Mouse (Mus musculus) urinary bladder, postnatal 10 days (tissue): Measurements from ENCODE around the gene Cpm.
"Not testable (repeated sequence)": the region's sequence is repeated elsewhere in the genome, so short reads cannot be mapped to it uniquely, and the experiment has no call there.

Experiments
- DNase-seq: peaks from one replicate; pipeline ENCODE4 v3.0.0; 2022; ENCODE audit warnings: low spot score

Gene Cpm

DNA sequence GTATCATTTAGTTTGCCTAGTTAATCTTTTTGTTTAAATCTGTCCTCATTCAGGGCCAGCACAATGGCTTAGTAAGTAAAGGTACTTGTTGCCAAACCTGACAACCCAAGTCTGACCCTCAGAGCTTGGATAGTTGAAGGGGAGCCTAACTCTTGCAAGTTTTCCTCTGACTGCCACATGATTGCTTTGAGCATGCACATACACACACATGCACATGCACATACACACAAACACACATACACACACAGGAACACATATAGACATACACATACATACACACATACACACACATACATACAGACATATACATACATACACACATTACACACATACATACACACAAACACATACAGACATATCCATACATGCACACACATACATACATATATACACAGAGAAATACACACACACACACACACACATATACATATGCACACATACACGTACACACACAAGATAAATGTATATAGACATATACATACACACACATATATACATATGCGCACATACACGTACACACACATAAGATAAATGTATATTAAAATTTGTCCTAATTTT, 95.6 kb downstream of the Cpm start:
- DNase-seq, result no peak

DNA sequence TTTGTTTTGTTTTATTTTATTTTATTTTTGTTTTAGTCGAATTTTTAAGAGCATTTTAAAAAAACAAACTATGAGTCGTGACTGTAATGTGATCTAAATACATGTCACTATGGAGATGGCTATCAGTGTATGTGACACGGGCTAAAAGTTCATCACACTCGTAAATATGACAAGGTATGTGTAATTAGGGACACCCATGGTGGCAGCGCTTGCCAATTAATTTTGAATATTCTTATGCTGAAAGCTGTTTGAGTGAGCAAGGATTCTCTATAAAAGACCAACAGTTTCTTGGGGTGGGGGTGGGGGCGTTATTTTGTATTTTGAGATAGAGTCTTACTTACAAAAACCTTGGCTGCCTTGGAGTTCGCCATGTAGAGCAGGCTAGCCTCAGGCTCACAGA, 96.4 kb downstream of the Cpm start:
- DNase-seq, result no peak

GRCm38 (mm10) chr10:117726350-117726749, 97.0 kb downstream of the Cpm start:
- DNase-seq, result no peak

GRCm38 (mm10) chr10:117726888-117727385, 97.6 kb downstream of the Cpm start:
- no peak for DNase-seq

DNA sequence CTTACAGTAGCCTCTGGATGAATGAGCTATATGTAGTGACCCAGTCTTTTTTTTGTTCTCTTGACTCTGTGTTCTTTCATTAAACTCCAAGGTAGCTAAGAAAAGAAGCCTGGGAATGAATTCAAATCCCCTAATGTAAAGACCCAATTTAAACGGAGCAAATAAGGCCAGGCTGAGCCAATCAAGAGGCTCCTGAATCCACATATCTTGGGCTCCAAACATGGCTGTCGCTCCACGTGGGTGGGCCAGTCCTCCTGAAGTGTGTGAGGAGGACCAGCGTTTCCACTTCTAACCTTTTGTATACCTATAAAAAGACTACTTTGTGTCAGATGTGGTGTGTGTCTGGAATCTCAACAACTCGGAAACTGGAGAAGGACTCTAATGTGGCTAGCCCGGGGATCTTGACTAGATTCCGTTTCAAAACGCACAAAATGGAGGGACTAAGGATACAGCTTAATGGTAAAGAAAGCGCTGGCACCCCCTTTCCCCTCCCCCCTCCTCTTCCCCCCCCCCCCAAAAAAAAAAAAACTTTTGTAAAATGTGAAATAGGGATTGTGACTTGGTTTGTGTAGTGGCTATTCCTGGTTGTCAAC, 98.3 kb downstream of the Cpm start:
- no peak for DNase-seq

DNA sequence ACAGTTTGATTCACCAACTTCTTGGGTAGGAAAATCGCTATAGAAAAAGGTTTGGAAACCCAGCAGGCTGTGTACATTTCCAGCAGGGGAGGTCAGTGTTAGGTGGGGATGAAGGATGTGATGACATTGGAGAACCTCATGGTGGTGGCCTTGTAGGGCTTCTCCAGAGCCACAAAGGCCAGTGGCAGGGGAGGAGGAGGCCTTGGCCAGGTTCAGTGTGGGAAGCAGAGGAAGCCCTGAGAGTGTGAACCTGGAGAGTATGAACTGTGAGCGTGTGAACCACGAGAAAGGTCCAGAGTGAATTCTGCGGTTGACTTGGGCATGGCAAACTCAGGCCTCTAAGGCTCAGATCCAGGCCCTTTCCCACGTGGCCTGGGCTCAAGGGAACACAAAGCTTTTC, 99.3 kb downstream of the Cpm start:
- DNase-seq, result no peak

- DNase-seq, result no peak
Measured at GRCm38 (mm10) chr10:117729139-117729814, 100.0 kb downstream of the Cpm start.

GRCm38 (mm10) chr10:117730140-117730539, 100.8 kb downstream of the Cpm start:
- DNase-seq, result no peak

GRCm38 (mm10) chr10:117730637-117731203, 101.4 kb downstream of the Cpm start:
- DNase-seq, result no peak

- DNase-seq, result no peak
Measured at GRCm38 (mm10) chr10:117731244-117732101, 102.2 kb downstream of the Cpm start.

DNA sequence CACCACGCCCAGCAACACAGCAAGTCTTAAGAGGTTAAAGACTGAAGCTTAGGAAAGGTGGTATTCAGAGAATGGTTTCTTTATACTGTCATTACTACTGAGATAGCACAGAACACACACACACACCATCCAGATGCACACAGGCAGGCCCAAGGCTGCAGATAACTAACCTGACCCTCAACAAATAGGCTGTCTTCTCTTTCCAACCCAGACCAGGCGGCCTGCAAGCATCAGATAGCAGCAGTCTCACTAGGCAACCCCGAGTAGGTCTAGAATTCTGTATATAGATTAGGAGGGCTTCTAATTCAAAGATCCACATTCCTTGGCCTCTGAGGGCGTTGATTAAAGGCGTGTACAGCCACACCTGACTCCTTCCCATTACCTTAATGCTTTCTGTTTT, 102.9 kb downstream of the Cpm start:
- DNase-seq, result no peak

DNA sequence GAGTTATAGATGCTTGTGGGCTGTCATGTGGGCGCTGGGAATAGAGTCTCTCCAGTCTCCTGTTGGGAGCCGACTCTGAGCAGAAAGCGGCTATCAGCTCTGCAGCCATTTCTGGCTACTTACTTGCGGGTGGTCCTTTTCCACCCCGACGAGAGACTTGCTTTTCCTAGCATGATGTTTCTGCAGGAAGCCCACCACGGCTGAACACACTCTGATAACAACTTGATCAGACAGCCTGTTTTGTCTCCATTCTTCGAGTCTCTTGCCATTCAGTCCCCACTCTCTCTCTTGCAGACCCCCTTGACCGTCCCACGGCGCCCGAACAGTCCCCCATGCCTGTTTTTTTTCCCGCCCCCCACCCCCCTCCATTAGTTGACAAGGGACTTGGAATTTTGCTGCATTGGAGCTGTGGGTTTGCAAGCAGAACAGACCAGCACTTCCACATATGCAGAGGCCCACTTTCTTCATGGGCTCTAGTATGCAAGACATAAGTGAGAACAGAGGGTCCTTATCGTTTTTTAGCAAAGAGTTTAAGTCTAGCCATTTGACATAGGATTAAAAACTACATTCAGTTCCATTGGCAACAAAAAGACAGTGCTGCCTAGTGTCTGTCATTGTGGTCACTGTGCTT, 103.8 kb downstream of the Cpm start:
- no peak for DNase-seq

GRCm38 (mm10) chr10:117733626-117734025, 104.3 kb downstream of the Cpm start:
- not testable (repeated sequence) for DNase-seq

GRCm38 (mm10) chr10:117734104-117734852, 105.0 kb downstream of the Cpm start:
- DNase-seq, result not testable (repeated sequence)

DNA sequence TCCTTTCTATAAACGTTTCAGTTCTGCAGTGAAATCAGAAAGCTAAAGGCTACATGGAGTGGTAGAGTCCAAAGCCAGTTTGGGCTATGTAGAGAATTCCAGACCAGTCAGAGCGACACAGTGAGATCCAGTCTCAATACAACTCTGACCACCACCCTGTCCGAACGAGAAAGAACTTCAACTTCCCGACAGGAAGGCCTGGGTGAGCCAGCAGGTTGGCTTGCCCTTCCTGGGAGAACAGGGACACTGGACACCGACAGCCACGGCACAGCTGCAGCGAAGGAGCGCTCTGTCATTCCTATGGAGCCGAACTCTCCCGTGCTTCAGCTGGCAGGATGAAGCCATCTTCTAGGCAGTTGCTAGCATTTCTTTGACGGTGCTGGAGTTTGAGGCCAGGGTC, 106.1 kb downstream of the Cpm start:
- not testable (repeated sequence) for DNase-seq

GRCm38 (mm10) chr10:117736573-117736972, 107.3 kb downstream of the Cpm start:
- no peak for DNase-seq
